Mouse (Mus musculus) limb, embryonic 13.5 days (tissue): ENCODE results near the gene Frem2. TPM values are rescaled to one million over a fixed set of nuclear protein-coding genes. Genes with fewer than 3 reads are reported as not detected.

Source experiments
- ATAC-seq: fragments of 200-750 bp; cut with Nextera tagmentation; 2 replicates; pipeline ENCODE4 v1.8.0; 2017; ENCODE audit warnings: low read depth, moderate number of reproducible peaks, moderate TSS enrichment; ENCODE audit not compliant: low FRiP score
- H3K27ac ChIP-seq: fragments of 300-500 bp; sonication (generic); 2 replicates; pipeline ENCODE4 v1.5.1; 2015; ENCODE audit warnings: inconsistent platforms, mild to moderate bottlenecking, moderate library complexity
- H3K27me3 ChIP-seq: fragments of 300-500 bp; sonication (generic); 2 replicates; pipeline ENCODE4 v1.6.1; 2015; ENCODE audit warnings: mild to moderate bottlenecking, inconsistent platforms
- H3K36me3 ChIP-seq: fragments of 300-500 bp; sonication (generic); 2 replicates; pipeline ENCODE4 v1.6.1; 2015; ENCODE audit warnings: inconsistent platforms, mild to moderate bottlenecking, moderate library complexity
- H3K4me1 ChIP-seq: fragments of 300-500 bp; sonication (generic); 2 replicates; pipeline ENCODE4 v1.6.1; 2015; ENCODE audit warnings: inconsistent platforms
- H3K4me2 ChIP-seq: fragments of 300-500 bp; sonication (generic); replicated peaks from 2 replicates; pipeline ENCODE4 v1.6.1; 2015; ENCODE audit warnings: inconsistent platforms, mild to moderate bottlenecking, moderate library complexity
- H3K4me3 ChIP-seq: fragments of 300-500 bp; sonication (generic); 2 replicates; pipeline ENCODE4 v1.5.1; 2015; ENCODE audit warnings: moderate library complexity, mild to moderate bottlenecking, inconsistent platforms
- H3K9ac ChIP-seq: fragments of 300-500 bp; sonication (generic); 2 replicates; pipeline ENCODE4 v1.6.1; 2015; ENCODE audit warnings: mild to moderate bottlenecking, inconsistent platforms
- H3K9me3 ChIP-seq: fragments of 300-500 bp; sonication (generic); 2 replicates; pipeline ENCODE4 v1.6.1; 2016; ENCODE audit warnings: inconsistent platforms
- WGBS: fragments of 180-500 bp; shearing (Covaris S2); methylation state at CpG from one replicate; pipeline ENCODE4 v1.1.7; 2015; 5-methylcytosine and 5-hydroxymethylcytosine counted together
- polyA plus RNA-seq: library from polyadenylated mRNA; unstranded; fragments of >200 nt; fragmentation: Nextera tagmentation; extraction: Ambion mirVana; gene quantifications from 2 replicates; pipeline ENCODE4 v1.2.1, GENCODE M21; 2015

Frem2 gene
- polyA plus RNA-seq, 1 experiment from 2014 or later = 6.8 TPM

- 85% methylated on average over 6 of the region's 6 CpGs for WGBS
- no peak overlapping the region for H3K27ac ChIP-seq
- H3K4me3 ChIP-seq = no peak overlapping the region
- H3K36me3 ChIP-seq = peaks cover 6% of the 10 kb centered on the region
- no peak overlapping the region for H3K9ac ChIP-seq
- ATAC-seq = no peak
- no peak overlapping the region for H3K4me2 ChIP-seq
- no peaks in the 10 kb centered on the region; the same call in 1 of the 2 replicates for H3K27me3 ChIP-seq
- no peaks in the 10 kb centered on the region for H3K9me3 ChIP-seq
- no peaks in the 10 kb centered on the region for H3K4me1 ChIP-seq
Measured at GRCm38 (mm10) chr3:53532091-53532490, 125.1 kb downstream of the Frem2 start.

DNA sequence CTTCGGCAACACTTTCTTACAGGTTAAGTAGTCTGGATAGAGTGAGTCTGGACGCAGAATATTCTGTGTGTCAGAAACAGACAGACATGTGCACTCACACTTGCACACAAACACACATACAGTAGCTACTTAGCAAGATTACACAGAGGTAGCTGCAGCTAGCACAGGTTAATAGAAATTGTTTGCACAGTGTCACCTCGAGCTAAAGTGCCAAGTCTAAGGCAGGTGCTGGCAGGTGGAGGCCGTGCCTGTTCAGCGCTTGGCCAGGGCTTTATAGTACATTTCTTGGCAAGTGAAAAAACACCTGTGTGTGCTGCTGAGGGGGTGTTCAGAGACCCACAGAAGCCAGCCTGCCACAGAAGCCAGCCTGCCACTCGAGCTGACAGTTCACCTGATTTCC lies 126.8 kb downstream of the Frem2 start:
- ATAC-seq = no peak
- H3K9ac ChIP-seq = no peak overlapping the region
- 73% methylated on average over 6 of the region's 6 CpGs for WGBS

GRCm38 (mm10) chr3:53525737-53526136 lies 131.4 kb downstream of the Frem2 start:
- ATAC-seq = no peak
- H3K9ac ChIP-seq = peak overlapping the region; percentile 35; the same call in 1 of the 2 replicates
- no peaks in the 10 kb centered on the region for H3K4me1 ChIP-seq
- no peaks in the 10 kb centered on the region for H3K9me3 ChIP-seq
- H3K27me3 ChIP-seq = no peaks in the 10 kb centered on the region; the same call in 1 of the 2 replicates
- no peak overlapping the region for H3K27ac ChIP-seq
- no peaks in the 10 kb centered on the region for H3K36me3 ChIP-seq
- 19% methylated on average over 21 of the region's 21 CpGs for WGBS
- peak overlapping the region; percentile 41 for H3K4me3 ChIP-seq
- peak overlapping the region; percentile 63 for H3K4me2 ChIP-seq

More for the DNA sequence above, 126.8 kb downstream of the Frem2 start:
- Histone ChIP-seq H3K27ac (no peak overlapping the region), H3K4me3 (no peak overlapping the region), H3K27me3 (no peaks in the 10 kb centered on the region; the same call in 1 of the 2 replicates), H3K9me3 (no peaks in the 10 kb centered on the region), H3K36me3 (no peaks in the 10 kb centered on the region), H3K4me1 (no peaks in the 10 kb centered on the region), H3K4me2 (no peak overlapping the region)

DNA sequence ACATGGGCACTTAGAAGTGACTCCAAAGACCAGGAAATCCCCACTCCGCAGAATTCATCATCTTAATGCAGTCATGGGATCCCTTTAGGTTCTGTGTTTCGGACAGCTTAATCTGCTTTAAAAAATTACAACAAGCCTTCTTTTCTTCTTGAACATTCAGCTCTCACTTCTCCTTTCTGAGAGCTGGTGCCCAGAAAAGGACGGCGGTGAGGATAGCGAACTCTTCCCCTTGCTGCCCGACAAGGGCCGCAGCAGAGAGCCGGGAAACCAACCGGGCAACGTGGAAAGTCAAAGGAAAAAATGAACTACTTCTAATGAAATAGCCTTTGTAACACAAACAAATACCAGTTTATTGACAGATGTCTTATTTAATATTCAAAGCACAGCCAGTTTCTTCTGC lies 134.4 kb downstream of the Frem2 start:
- ATAC-seq = no peak

DNA sequence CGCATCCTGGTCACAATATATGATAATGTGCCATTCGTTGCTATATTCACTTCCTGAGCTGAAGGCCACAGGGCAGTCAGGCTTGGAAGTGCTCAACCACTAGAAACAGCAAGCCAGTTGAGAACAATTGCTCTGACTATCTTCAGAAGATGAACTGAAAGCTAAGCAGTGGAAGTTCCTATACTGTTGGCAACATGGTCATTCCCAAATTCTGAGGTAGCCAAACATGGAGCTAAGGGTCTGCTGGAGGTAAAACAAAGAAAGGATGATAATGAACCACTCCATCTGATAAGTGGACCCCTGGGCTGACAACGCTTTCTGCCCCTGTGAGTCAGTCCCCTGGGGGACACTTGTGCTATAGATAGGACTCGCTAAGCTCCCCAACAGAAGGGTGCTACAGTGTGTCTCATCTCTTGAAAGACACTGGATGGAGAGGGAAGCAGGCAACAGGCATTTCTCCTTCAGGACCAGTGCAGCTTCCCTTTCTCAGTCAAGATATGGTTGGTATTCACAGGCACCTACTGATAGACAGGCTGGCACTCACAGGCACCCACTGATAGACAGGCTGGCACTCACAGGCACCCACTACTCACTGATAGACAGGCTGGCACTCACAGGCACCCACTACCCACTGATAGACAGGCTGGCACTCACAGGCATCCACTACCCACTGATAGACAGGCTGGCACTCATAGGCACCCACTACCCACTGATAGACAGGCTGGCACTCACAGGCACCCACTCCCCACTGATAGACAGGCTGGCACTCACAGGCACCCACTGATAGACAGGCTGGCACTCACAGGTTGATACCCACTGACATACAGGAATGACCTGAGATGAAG lies 142.7 kb downstream of the Frem2 start:
- WGBS = 89% methylated on average over 4 of the region's 4 CpGs
- Histone ChIP-seq H3K36me3 (no peaks in the 10 kb centered on the region), H3K9me3 (no peaks in the 10 kb centered on the region), H3K27ac (no peak overlapping the region), H3K4me3 (no peak overlapping the region), H3K9ac (no peak overlapping the region), H3K27me3 (no peaks in the 10 kb centered on the region), H3K4me2 (no peak overlapping the region), H3K4me1 (no peaks in the 10 kb centered on the region)
- no peak for ATAC-seq

More for the DNA sequence above, 134.4 kb downstream of the Frem2 start:
- 87% methylated on average over 10 of the region's 10 CpGs for WGBS
- Histone ChIP-seq H3K27ac (no peak overlapping the region), H3K4me3 (no peak overlapping the region), H3K9me3 (no peaks in the 10 kb centered on the region), H3K4me2 (no peak overlapping the region), H3K9ac (no peak overlapping the region), H3K27me3 (no peaks in the 10 kb centered on the region; the same call in 1 of the 2 replicates), H3K36me3 (no peaks in the 10 kb centered on the region), H3K4me1 (no peaks in the 10 kb centered on the region)

DNA sequence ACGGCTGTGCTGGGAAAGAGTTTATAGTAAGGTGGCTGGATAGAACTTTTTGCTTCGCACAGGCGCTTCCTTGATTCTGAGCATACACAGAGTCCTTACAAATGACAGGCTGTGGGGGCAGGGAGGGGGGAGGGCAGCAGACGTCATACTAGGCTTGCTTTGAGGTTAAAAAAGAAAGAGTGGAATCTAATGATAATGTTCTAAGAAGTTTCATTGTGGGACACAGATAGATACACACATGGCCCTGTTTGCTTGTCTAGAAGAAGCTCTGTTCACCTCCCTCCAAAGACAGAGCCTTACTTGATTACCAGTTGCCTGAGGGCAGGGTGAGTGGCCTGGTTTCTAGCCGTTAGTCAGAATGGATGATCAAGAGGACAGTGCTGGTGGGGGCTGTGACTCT lies 144.1 kb downstream of the Frem2 start:
- H3K27me3 ChIP-seq = no peaks in the 10 kb centered on the region
- 56% methylated on average over 5 of the region's 5 CpGs for WGBS

GRCm38 (mm10) chr3:53502428-53502827 lies 154.7 kb downstream of the Frem2 start:
- no peaks in the 10 kb centered on the region for H3K9me3 ChIP-seq
- no peaks in the 10 kb centered on the region for H3K4me1 ChIP-seq
- ATAC-seq = no peak
- H3K4me3 ChIP-seq = no peak overlapping the region
- no peak overlapping the region for H3K27ac ChIP-seq
- H3K9ac ChIP-seq = no peak overlapping the region
- H3K4me2 ChIP-seq = no peak overlapping the region
- WGBS = 70% methylated on average over 6 of the region's 6 CpGs
- H3K36me3 ChIP-seq = no peaks in the 10 kb centered on the region
- no peaks in the 10 kb centered on the region for H3K27me3 ChIP-seq

More for the DNA sequence above, 144.1 kb downstream of the Frem2 start:
- H3K4me2 ChIP-seq = no peak overlapping the region
- no peaks in the 10 kb centered on the region for H3K36me3 ChIP-seq
- H3K9me3 ChIP-seq = no peaks in the 10 kb centered on the region
- no peaks in the 10 kb centered on the region for H3K4me1 ChIP-seq
- no peak overlapping the region for H3K27ac ChIP-seq
- H3K4me3 ChIP-seq = no peak overlapping the region
- no peak overlapping the region for H3K9ac ChIP-seq
- no peak for ATAC-seq

- H3K4me2 ChIP-seq = no peak overlapping the region
- H3K27ac ChIP-seq = no peak overlapping the region
- no peaks in the 10 kb centered on the region for H3K9me3 ChIP-seq
- WGBS = 70% methylated on average over 6 of the region's 6 CpGs
- H3K36me3 ChIP-seq = no peaks in the 10 kb centered on the region
- H3K4me1 ChIP-seq = no peaks in the 10 kb centered on the region
- no peaks in the 10 kb centered on the region for H3K27me3 ChIP-seq
- no peak for ATAC-seq
- H3K9ac ChIP-seq = no peak overlapping the region
- H3K4me3 ChIP-seq = no peak overlapping the region
Measured at GRCm38 (mm10) chr3:53498351-53498905, 158.7 kb downstream of the Frem2 start.

DNA sequence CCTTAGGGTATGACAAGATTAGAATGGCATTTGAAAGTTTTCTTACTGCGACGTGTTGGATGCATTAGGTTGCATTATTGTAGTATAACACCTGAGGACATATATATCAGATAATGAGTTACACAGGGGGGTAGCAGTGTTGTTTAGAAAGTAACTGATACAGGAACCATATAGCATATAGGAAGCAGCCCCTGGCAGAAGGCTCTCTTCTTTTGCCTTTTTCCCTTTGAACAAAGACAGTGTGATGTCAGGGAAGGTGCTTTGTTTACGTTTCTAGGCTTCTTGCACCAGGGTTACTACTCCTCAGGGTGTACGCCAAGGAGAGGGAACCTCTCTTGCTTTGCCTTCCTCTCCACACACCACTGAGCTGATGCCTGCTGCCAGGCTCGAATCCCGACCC lies 168.8 kb downstream of the Frem2 start, which contains the start of gene Stoml3:
Gene Stoml3, plus strand, starts transcription at position 301 of the 400 bp plus-strand sequence.
- Histone ChIP-seq H3K36me3 (no peaks in the 10 kb centered on the region), H3K9me3 (no peaks in the 10 kb centered on the region), H3K4me2 (no peak within 1 kb of the TSS), H3K4me1 (0 out of 2 replicates have a peak, but pooled peaks cover 4% of the 10 kb centered on the region), H3K4me3 (no peak within 1 kb of the TSS), H3K9ac (no peak within 1 kb of the TSS), H3K27me3 (peaks cover 3% of the 10 kb centered on the region; the same call in 1 of the 2 replicates), H3K27ac (no peak within 1 kb of the TSS)
- 78% methylated on average over 6 of the region's 6 CpGs for WGBS
- no peak for ATAC-seq

- no peak for ATAC-seq
- no peak overlapping the region for H3K27ac ChIP-seq
- no peak overlapping the region for H3K4me2 ChIP-seq
- no peaks in the 10 kb centered on the region for H3K9me3 ChIP-seq
- 0 out of 2 replicates have a peak, but pooled peaks cover 4% of the 10 kb centered on the region for H3K4me1 ChIP-seq
- H3K4me3 ChIP-seq = no peak overlapping the region
- 75% methylated on average over 9 of the region's 9 CpGs for WGBS
- H3K27me3 ChIP-seq = no peaks in the 10 kb centered on the region
- peaks cover 7% of the 10 kb centered on the region for H3K36me3 ChIP-seq
- H3K9ac ChIP-seq = no peak overlapping the region
Measured at GRCm38 (mm10) chr3:53486996-53487576, 170.1 kb downstream of the Frem2 start.

DNA sequence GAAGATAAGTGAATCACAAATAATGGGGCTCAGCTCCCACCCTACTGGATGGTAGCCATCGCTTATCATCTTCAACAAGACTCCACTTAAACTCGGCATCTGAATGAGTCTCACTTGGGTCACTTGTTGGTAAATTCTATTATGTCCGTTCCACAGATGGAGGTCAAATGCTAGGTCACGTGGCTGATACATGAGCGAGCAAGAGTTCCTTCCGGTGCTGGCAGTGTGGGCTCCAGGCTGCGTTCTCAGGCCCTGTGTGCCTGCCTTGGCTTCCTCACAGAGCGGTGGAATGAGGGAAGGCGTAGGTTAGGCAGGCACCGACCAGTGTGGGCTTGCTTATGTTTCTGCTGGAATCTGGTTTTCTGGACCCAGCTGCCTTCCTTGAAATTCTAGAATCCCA lies 170.6 kb downstream of the Frem2 start:
- Histone ChIP-seq H3K4me3 (no peak overlapping the region), H3K4me1 (0 out of 2 replicates have a peak, but pooled peaks cover 4% of the 10 kb centered on the region), H3K36me3 (peaks cover 12% of the 10 kb centered on the region), H3K4me2 (no peak overlapping the region), H3K27ac (no peak overlapping the region), H3K27me3 (no peaks in the 10 kb centered on the region), H3K9me3 (no peaks in the 10 kb centered on the region), H3K9ac (no peak overlapping the region)
- no peak for ATAC-seq
- WGBS = 75% methylated on average over 10 of the region's 10 CpGs

DNA sequence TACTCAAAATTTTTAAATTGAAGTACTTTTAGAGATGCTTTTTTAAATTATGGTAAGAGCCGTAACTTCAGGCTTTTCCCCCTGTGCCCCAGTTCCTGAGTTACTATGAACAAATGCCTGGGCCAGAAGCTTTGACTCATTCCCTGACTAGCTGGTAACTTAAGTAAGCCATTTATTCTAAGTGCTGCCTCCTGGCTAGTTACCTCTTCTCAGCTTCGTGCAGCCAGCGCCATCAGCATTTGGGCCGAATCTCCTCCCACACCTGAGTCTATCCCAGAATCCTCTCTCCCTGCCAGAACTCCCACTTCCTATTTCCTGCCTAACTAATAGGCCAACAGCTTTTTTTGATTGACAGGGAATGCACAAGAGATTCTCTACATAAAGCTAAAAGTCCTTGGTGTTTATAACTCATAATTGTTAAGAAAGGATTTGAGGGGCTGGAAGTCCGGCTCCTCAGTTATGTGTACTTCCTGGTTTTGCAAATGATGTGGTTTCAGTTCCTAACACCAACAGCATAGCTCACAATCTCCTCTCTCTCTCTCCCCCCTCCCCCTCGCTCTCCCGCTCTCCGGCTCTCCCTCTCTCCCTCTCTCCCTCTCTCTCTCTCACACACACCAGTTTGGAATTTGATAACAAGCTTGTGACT lies 173.6 kb downstream of the Frem2 start:
- H3K4me3 ChIP-seq = no peak overlapping the region
- peaks cover 38% of the 10 kb centered on the region for H3K36me3 ChIP-seq
- H3K27me3 ChIP-seq = no peaks in the 10 kb centered on the region
- WGBS = 84% methylated on average over 8 of the region's 8 CpGs
- ATAC-seq = no peak
- no peaks in the 10 kb centered on the region for H3K9me3 ChIP-seq
- no peak overlapping the region for H3K27ac ChIP-seq
- no peak overlapping the region for H3K4me2 ChIP-seq
- H3K9ac ChIP-seq = no peak overlapping the region
- H3K4me1 ChIP-seq = 0 out of 2 replicates have a peak, but pooled peaks cover 4% of the 10 kb centered on the region
